Mouse (Mus musculus) liver, embryonic 14.5 days (tissue): ENCODE measurements around the gene Iqca. TPM values are rescaled to one million over a fixed set of nuclear protein-coding genes. Genes with fewer than 3 reads are reported as not detected.

Experiments
- ATAC-seq: fragments of 200-750 bp; cut with Nextera tagmentation; 2 replicates; pipeline ENCODE4 v1.8.0; 2017; ENCODE audit warnings: moderate number of reproducible peaks, mild to moderate bottlenecking, moderate library complexity; ENCODE audit not compliant: insufficient read depth
- DNase-seq, 3 experiments: peaks; one replicate each; pipeline ENCODE4 v3.0.0-alpha.2; 2012 to 2013; ENCODE audit warnings: low read depth in 3 of 3, low spot score in 3 of 3
- H3K27ac ChIP-seq: fragments of 300-500 bp; sonication (generic); 2 replicates; pipeline ENCODE4 v1.5.1; 2014; ENCODE audit warnings: moderate library complexity, mild to moderate bottlenecking, control low read depth, inconsistent platforms
- H3K27me3 ChIP-seq: fragments of 300-500 bp; sonication (generic); 2 replicates; pipeline ENCODE4 v1.6.1; 2014; ENCODE audit warnings: mild to moderate bottlenecking, low read length, moderate library complexity; ENCODE audit not compliant: control insufficient read depth, insufficient read depth
- H3K36me3 ChIP-seq: fragments of 300-500 bp; sonication (generic); replicated peaks from 2 replicates; pipeline ENCODE4 v1.6.1; 2014; ENCODE audit warnings: low read depth; ENCODE audit not compliant: control insufficient read depth, insufficient read depth
- H3K4me1 ChIP-seq, 2 experiments: fragments of 200-500 bp in 1 of 2; fragments of 300-500 bp in 1 of 2; sonication (generic) in 1 of 2; replicated peaks; 2 replicates each; pipeline ENCODE4 v1.6.1; 2012 to 2014; ENCODE audit warnings: antibody characterized with exemption in 1 of 2, inconsistent platforms in 1 of 2, low read length in 1 of 2; ENCODE audit not compliant: control insufficient read depth in 2 of 2, insufficient read depth in 2 of 2
- H3K4me2 ChIP-seq: fragments of 300-500 bp; sonication (generic); 2 replicates; pipeline ENCODE4 v1.6.1; 2014; ENCODE audit warnings: low read depth, mild to moderate bottlenecking, control low read depth, moderate library complexity
- H3K4me3 ChIP-seq, 2 experiments: fragments of 200-500 bp in 1 of 2; fragments of 300-500 bp in 1 of 2; sonication (generic) in 1 of 2; 2 replicates each; pipeline ENCODE4 v1.5.1; 2012 to 2014; ENCODE audit warnings: low read depth in 2 of 2, low read length in 2 of 2, mild to moderate bottlenecking in 2 of 2, control low read depth in 1 of 2, inconsistent platforms in 1 of 2, moderate library complexity in 1 of 2; ENCODE audit not compliant: insufficient read depth in 1 of 2
- H3K9ac ChIP-seq: fragments of 300-500 bp; sonication (generic); replicated peaks from 2 replicates; pipeline ENCODE4 v1.6.1; 2014; ENCODE audit warnings: mild to moderate bottlenecking, control low read depth, moderate library complexity
- H3K9me3 ChIP-seq: fragments of 300-500 bp; sonication (generic); 2 replicates; pipeline ENCODE4 v1.6.1; 2016; ENCODE audit warnings: low read length, mixed read lengths; ENCODE audit not compliant: control insufficient read depth
- CTCF ChIP-seq: IDR thresholded peaks from 2 replicates; pipeline ENCODE4 v1.5.1; 2016; ENCODE audit warnings: antibody characterized with exemption, low read depth, control low read depth
- EP300 ChIP-seq: IDR thresholded peaks from 2 replicates; pipeline ENCODE4 v1.6.1; 2016; ENCODE audit warnings: antibody characterized with exemption, low read depth
- WGBS: fragments of 180-500 bp; shearing (Covaris S2); extraction: QIAGEN DNeasy Blood & Tissue Kit; methylation state at CpG from one replicate; pipeline ENCODE4 v1.1.7; 2014; ENCODE audit not compliant: insufficient replicate concordance; 5-methylcytosine and 5-hydroxymethylcytosine counted together
- polyA plus RNA-seq, 2 experiments: library from polyadenylated mRNA; depleted of rRNA in 1 of 2; stranded (reverse) in 1 of 2; unstranded in 1 of 2; fragments of >200 nt; fragmentation: Nextera tagmentation in 1 of 2; extraction: Ambion mirVana in 1 of 2; gene quantifications; 2 replicates each; pipeline versions ENCODE4 v1.2.1 to v1.2.3; 2012 to 2014

Gene Iqca
- polyA plus RNA-seq, 2 experiments: 0.04 to 0.29 TPM

DNA sequence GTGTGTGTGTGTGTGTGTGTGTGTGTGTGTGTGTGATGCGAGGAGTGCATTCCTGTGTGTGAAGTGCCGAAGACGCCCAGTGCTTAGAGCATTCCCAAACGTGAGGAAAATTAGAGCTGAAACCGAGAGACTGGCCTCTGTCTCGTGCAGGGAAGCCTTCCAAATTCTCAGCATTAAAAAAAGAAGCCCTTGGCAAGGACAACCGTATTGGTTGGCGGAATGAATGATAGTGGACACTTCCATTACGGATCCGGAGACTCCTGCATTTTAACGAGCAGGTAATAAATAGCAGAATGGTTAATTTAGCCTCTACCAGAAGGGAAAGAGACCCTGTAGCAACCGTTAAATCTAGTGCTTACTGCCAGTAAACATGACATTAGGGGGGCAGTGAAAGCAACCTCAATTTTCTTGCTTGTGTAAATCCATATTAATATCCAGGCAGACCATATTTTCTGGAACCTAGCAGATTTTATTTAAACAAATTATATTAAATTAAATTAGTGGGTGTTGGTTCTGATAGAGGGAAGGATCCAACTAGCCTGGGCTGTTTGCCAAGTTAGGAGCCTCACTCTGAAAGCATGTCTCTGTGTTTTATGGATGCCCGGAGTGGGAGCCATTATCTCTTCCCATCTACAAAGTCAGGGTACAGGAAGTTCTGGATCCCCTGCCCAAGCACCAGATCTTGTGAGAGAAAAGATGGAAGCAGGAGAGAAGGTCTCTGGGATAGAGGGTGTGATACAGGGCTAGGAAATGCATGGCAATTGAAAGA, 81.2 kb downstream of the Iqca start:
- no peak for ATAC-seq
- Histone ChIP-seq H3K9me3 (no peaks in the 10 kb centered on the region), H3K4me2 (no peak overlapping the region), H3K27me3 (no peaks in the 10 kb centered on the region), H3K27ac (no peak overlapping the region), H3K9ac (no peak overlapping the region), H3K36me3 (no peaks in the 10 kb centered on the region), H3K4me3 (no peak overlapping the region), H3K4me1 (no peaks in the 10 kb centered on the region)
- TF ChIP-seq CTCF (no peak), EP300 (no peak)
- 67% methylated on average over 13 of the region's 13 CpGs for WGBS
- DNase-seq: no peak

DNA sequence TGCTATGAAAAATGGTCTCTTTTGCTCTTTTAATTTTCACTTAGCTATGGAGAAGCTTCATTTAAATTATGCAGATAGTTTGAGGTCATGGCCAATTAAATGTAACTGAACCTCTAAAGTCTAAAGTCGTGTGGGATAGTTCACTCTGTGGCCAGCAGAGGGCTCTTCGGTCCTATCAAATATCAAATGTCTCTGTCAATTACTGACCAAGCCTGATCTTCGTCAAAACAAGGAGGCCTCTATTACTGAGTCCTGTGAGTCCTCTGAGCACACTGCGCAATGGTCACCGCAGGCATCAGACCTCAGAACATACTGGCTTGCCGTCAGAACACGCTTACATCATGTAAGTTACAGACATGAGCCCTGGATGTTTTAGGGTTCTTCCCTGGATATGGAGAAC, 92.6 kb downstream of the Iqca start:
- no peak overlapping the region for H3K4me2 ChIP-seq
- H3K4me1 ChIP-seq: no peaks in the 10 kb centered on the region
- TF ChIP-seq EP300 (no peak), CTCF (peak; percentile 54)
- no peaks in the 10 kb centered on the region for H3K27me3 ChIP-seq
- no peaks in the 10 kb centered on the region for H3K9me3 ChIP-seq
- DNase-seq (peak in 1 of 3 experiments; percentile 9), ATAC-seq (no peak)
- H3K4me3 ChIP-seq: no peak overlapping the region
- H3K27ac ChIP-seq: no peak overlapping the region
- no peaks in the 10 kb centered on the region for H3K36me3 ChIP-seq
- no peak overlapping the region for H3K9ac ChIP-seq
- 26% methylated on average over 7 of the region's 7 CpGs for WGBS

- no peak overlapping the region for H3K4me3 ChIP-seq
- H3K4me1 ChIP-seq: no peaks in the 10 kb centered on the region
- DNase-seq (no peak), ATAC-seq (no peak)
- TF ChIP-seq EP300: no peak
- no peak for TF ChIP-seq CTCF
- no peak overlapping the region for H3K27ac ChIP-seq
- H3K9ac ChIP-seq: no peak overlapping the region
- no peaks in the 10 kb centered on the region for H3K9me3 ChIP-seq
- H3K27me3 ChIP-seq: no peaks in the 10 kb centered on the region
- 47% methylated on average over 3 of the region's 3 CpGs for WGBS
- no peak overlapping the region for H3K4me2 ChIP-seq
- no peaks in the 10 kb centered on the region for H3K36me3 ChIP-seq
Measured at GRCm38 (mm10) chr1:90060054-90060453, 93.1 kb downstream of the Iqca start.

DNA sequence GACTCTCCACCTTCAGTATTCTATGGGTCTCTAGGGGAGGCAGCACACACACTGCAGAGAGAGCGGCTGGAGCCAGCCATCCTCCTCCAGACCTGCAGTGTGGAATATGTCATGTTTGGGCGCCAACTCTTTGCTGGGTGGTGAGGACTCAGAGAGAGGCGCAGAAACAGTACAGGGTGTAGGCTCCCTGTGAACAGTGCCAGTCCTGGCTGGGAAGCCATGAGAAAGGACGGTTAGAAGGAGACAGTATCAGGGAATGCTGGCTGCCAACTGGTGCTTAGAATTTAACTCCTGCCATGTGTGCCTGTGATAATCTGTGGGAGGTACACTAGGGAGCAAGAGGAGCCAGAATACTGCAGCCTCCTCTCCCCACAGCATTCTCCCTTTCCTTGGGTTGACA, 98.2 kb downstream of the Iqca start:
- H3K4me3 ChIP-seq: no peak overlapping the region
- 65% methylated on average over 4 of the region's 4 CpGs for WGBS
- H3K36me3 ChIP-seq: no peaks in the 10 kb centered on the region
- H3K4me1 ChIP-seq: no peaks in the 10 kb centered on the region
- H3K4me2 ChIP-seq: no peak overlapping the region
- H3K27me3 ChIP-seq: no peaks in the 10 kb centered on the region; the same call in 1 of the 2 replicates
- DNase-seq (no peak), ATAC-seq (no peak)
- TF ChIP-seq CTCF (no peak), EP300 (no peak)
- H3K9me3 ChIP-seq: no peaks in the 10 kb centered on the region
- no peak overlapping the region for H3K27ac ChIP-seq
- H3K9ac ChIP-seq: no peak overlapping the region

DNA sequence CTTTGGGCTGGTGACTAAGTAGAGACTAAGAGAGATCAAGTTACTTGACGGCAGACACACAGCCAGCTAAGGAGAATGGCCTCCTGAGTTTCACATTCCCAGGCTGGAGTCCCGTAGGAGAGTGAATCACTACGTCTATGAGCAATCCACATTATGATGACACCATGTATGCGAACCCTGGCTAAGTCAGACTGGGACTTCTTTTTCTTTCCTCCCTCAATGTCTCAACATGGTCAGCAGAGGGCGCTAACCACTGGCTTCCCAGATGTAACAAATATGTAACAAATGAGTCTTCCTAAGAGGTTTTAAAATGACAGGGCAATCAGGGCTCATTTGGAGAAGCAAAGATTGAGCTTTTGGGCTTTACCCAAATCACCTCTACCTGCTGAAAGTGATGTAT, 101.9 kb downstream of the Iqca start:
- H3K9me3 ChIP-seq: no peaks in the 10 kb centered on the region
- no peak overlapping the region for H3K4me2 ChIP-seq
- H3K27me3 ChIP-seq: no peaks in the 10 kb centered on the region; the same call in 1 of the 2 replicates
- WGBS: 13% methylated on average over 5 of the region's 5 CpGs
- H3K27ac ChIP-seq: no peak overlapping the region
- ATAC-seq (no peak), DNase-seq (peak in 1 of 3 experiments; percentile 22)
- no peaks in the 10 kb centered on the region for H3K36me3 ChIP-seq
- no peak overlapping the region for H3K9ac ChIP-seq
- no peaks in the 10 kb centered on the region for H3K4me1 ChIP-seq
- TF ChIP-seq CTCF: peak; percentile 66
- TF ChIP-seq EP300: no peak
- H3K4me3 ChIP-seq: no peak overlapping the region
